In the genomic region with DNA sequence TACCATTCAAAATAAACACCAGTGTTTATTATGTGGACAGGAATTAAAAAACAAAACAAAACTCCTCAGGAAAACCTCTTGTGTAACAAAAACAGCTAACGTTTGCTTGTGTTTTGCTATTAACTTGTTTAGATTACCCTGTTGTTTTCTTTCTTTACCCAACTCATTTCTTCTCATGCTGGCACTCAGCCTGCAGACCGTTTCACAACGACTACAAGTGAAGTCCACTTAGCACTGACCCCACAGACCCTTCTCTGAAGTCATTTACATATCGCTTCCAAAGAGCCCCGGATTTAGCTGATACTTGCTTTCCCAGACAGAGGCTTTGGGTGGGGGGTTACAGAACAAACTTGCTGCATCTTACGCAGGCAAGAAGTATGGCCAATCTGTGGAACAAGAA, we compare ENCODE assay signal across 24 mouse cellular contexts.
"Had no signal": no experiment of that assay in that cellular context is flagged by ENCODE, and none has a peak within 500 bp of the region (broad histone marks: within the 10 kb centered on the region; RNA-seq: fewer than 3 reads in every experiment).

No protein-coding gene starts in this region.

- H3K27ac ChIP-seq: hindbrain, postnatal 0 days; layer of hippocampus, adult 2 months; limb, embryonic 10.5 days; limb, embryonic 13.5 days; liver, embryonic 12.5 days; liver, embryonic 15.5 days; macrophage; midbrain, embryonic 12.5 days; midbrain, embryonic 15.5 days; neural tube, embryonic 12.5 days; neural tube, embryonic 15.5 days; stomach, embryonic 15.5 days had no signal

- H3K4me3 ChIP-seq: layer of hippocampus, adult 2 months; limb, embryonic 10.5 days; limb, embryonic 13.5 days; liver, embryonic 12.5 days; liver, embryonic 15.5 days; midbrain, embryonic 12.5 days; midbrain, embryonic 15.5 days; neural tube, embryonic 12.5 days; neural tube, embryonic 15.5 days; stomach, embryonic 15.5 days had no signal

- H3K9ac ChIP-seq: limb, embryonic 13.5 days; liver, embryonic 12.5 days; liver, embryonic 15.5 days; midbrain, embryonic 12.5 days; midbrain, embryonic 15.5 days; neural tube, embryonic 12.5 days; neural tube, embryonic 15.5 days; stomach, embryonic 15.5 days had no signal

- H3K9me3 ChIP-seq: limb, embryonic 10.5 days; limb, embryonic 13.5 days; liver, embryonic 12.5 days; liver, embryonic 15.5 days; midbrain, embryonic 12.5 days; midbrain, embryonic 15.5 days; neural tube, embryonic 12.5 days; neural tube, embryonic 15.5 days; stomach, embryonic 15.5 days had no signal

- H3K4me1 ChIP-seq: limb, embryonic 10.5 days; liver, embryonic 12.5 days; liver, embryonic 15.5 days; midbrain, embryonic 15.5 days; neural tube, embryonic 12.5 days; neural tube, embryonic 15.5 days; stomach, embryonic 15.5 days had no signal

- ATAC-seq: hindbrain, postnatal 0 days; inflammation-experienced regulatory T-cells, adult 6 months; intestine, embryonic 16.5 days; liver, embryonic 12.5 days; midbrain, embryonic 15.5 days had no signal

- H3K36me3 ChIP-seq: limb, embryonic 10.5 days; limb, embryonic 13.5 days; liver, embryonic 12.5 days; liver, embryonic 15.5 days; midbrain, embryonic 12.5 days; midbrain, embryonic 15.5 days; neural tube, embryonic 12.5 days; neural tube, embryonic 15.5 days; stomach, embryonic 15.5 days had no signal

- H3K4me2 ChIP-seq: limb, embryonic 13.5 days; liver, embryonic 12.5 days; liver, embryonic 15.5 days; midbrain, embryonic 12.5 days; midbrain, embryonic 15.5 days; neural tube, embryonic 12.5 days; neural tube, embryonic 15.5 days; stomach, embryonic 15.5 days had no signal

- H3K27me3 ChIP-seq: liver, embryonic 12.5 days; liver, embryonic 15.5 days; midbrain, embryonic 12.5 days; midbrain, embryonic 15.5 days; neural tube, embryonic 12.5 days; neural tube, embryonic 15.5 days; stomach, embryonic 15.5 days had no signal

- DNase-seq: kidney, adult 8-10 months; kidney, postnatal 25 days; layer of hippocampus, adult 9-11 months; liver; right cerebral cortex, adult 18-20 months; right cerebral cortex, postnatal 25 days; spleen, adult 18-20 months; thymus, adult 2 months; thymus, postnatal 14 days; thymus, postnatal 4 days had no signal
